Mouse (Mus musculus): ENCODE data around the gene Pcgf2.
"Not testable (repeated sequence)": the region's sequence is repeated elsewhere in the genome, so short reads cannot be mapped to it uniquely, and the experiment has no call there.

The Pcgf2 gene

GRCm38 (mm10) chr11:97717369-97718280 lies 17.3 kb upstream of the Pcgf2 start:
- DNase-seq (ENCODE audit: low spot score in 2 of 2), result no peak

- no peak for DNase-seq (ENCODE audit: low spot score in 2 of 2)
Measured at GRCm38 (mm10) chr11:97716021-97716420, 15.7 kb upstream of the Pcgf2 start.

- DNase-seq (ENCODE audit: low spot score in 2 of 2), result no peak
Measured at GRCm38 (mm10) chr11:97714784-97715760, 14.8 kb upstream of the Pcgf2 start.

GRCm38 (mm10) chr11:97714356-97714755 lies 14.1 kb upstream of the Pcgf2 start:
- no peak for DNase-seq (ENCODE audit: low spot score in 2 of 2)

GRCm38 (mm10) chr11:97713896-97714295 lies 13.6 kb upstream of the Pcgf2 start:
- no peak for DNase-seq (ENCODE audit: low spot score in 2 of 2)

GRCm38 (mm10) chr11:97712286-97712685 lies 12.0 kb upstream of the Pcgf2 start:
- DNase-seq (ENCODE audit: low spot score in 2 of 2), result no peak

- DNase-seq (ENCODE audit: low spot score in 2 of 2), result no peak
Measured at GRCm38 (mm10) chr11:97711200-97711900, 11.1 kb upstream of the Pcgf2 start.

GRCm38 (mm10) chr11:97710067-97710466 lies 9.8 kb upstream of the Pcgf2 start:
- DNase-seq (ENCODE audit: low spot score in 2 of 2), result not testable (repeated sequence)

GRCm38 (mm10) chr11:97703039-97703826 lies 2.9 kb upstream of the Pcgf2 start, which contains the start of gene Psmb3:
Psmb3 (plus strand) TSS chr11:97703399.
- peak; percentile 96 to 99 for DNase-seq (ENCODE audit: low spot score in 2 of 2)

GRCm38 (mm10) chr11:97702393-97702745 lies 2.1 kb upstream of the Pcgf2 start:
- peak; percentile 83 to 90 for DNase-seq (ENCODE audit: low spot score in 2 of 2)

- DNase-seq (ENCODE audit: low spot score in 2 of 2), result no peak
Measured at GRCm38 (mm10) chr11:97701581-97702392, 1.5 kb upstream of the Pcgf2 start.

- peak in 1 of 2 experiments; percentile 37 for DNase-seq (ENCODE audit: low spot score in 2 of 2)
Measured at GRCm38 (mm10) chr11:97700746-97701580, 666 bp upstream of the Pcgf2 start.

GRCm38 (mm10) chr11:97699626-97700002 lies 683 bp downstream of the Pcgf2 start:
- DNase-seq (ENCODE audit: low spot score in 2 of 2), result peak; percentile 82 to 92

- peak; percentile 75 to 88 for DNase-seq (ENCODE audit: low spot score in 2 of 2)
Measured at GRCm38 (mm10) chr11:97698741-97699611, 1.3 kb downstream of the Pcgf2 start.

- DNase-seq (ENCODE audit: low spot score in 2 of 2), result no peak
Measured at GRCm38 (mm10) chr11:97697891-97698529, 2.3 kb downstream of the Pcgf2 start.

GRCm38 (mm10) chr11:97697199-97697890 lies 3.0 kb downstream of the Pcgf2 start:
- DNase-seq (ENCODE audit: low spot score in 2 of 2), result no peak

- no peak for DNase-seq (ENCODE audit: low spot score in 2 of 2)
Measured at GRCm38 (mm10) chr11:97696669-97697068, 3.6 kb downstream of the Pcgf2 start.

All from urinary bladder, postnatal 4 days (tissue).